Mouse (Mus musculus) adrenal gland, postnatal 10 days (tissue): ENCODE data around the gene Capza2. TPM values are rescaled to one million over a fixed set of nuclear protein-coding genes. Genes with fewer than 3 reads are reported as not detected.

Source experiments
- DNase-seq: peaks from one replicate; pipeline ENCODE4 v3.0.0; 2021; ENCODE audit warnings: mixed read lengths
- long read RNA-seq, 2 experiments: library from polyadenylated mRNA; stranded (forward); transcript quantifications; one replicate each; pipeline ENCODE4 v2.0.0; 2021
- total RNA-seq, 2 experiments: library from RNA; stranded (reverse); gene quantifications; 2 replicates each; pipeline ENCODE4 v1.2.3; 2021

Gene Capza2
- 100 to 1,000 TPM; 129 to 135 TPM for total RNA-seq
- long read RNA-seq, experiment 1, transcript Capza2-201 (10 exons, 2,537 nt) = major isoform, 366 of 379 reads
- long read RNA-seq, experiment 1, partial matches to known transcripts = 8 of 379 reads
- long read RNA-seq, experiment 1, other reads (novel, unspliced or antisense) = 2 of 379 reads
- long read RNA-seq, experiment 2, transcript Capza2-201 (10 exons, 2,537 nt) = major isoform, 167 of 174 reads
- long read RNA-seq, experiment 2, partial matches to known transcripts = 2 of 174 reads
- long read RNA-seq, experiment 2, other reads (novel, unspliced or antisense) = 4 of 174 reads

DNA sequence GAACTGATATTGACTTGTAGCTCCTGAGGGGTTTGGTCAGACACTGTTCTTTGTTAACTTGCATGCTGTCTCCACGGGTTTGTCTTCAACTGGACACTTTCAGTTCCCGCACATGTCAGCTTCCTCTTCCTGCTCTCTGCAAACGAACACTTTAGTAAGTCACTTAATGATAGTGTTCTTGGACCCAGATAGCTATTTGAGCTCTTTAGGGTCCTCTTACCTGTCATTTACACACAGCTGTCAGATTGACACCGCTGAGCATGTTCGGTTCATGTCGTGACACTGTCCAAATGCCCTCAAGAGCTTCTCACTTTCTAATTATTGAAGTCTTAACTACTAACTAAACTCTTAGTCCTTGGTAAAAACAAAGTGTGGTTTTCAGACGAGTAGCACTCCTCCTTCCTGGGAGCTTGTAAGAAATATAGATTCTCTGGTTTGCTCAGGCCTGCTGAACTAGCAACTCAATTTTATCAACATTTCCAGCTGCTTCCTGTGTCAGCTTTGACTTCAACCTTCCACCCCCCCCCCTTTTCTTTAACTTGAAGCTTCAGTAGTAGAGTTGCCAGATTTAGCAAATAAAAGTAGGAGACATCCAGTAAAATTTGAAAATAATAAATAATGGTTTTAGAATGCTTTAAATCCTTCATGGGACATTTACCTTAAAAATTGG, at the start of gene Capza2:
Capza2 (plus strand) TSS at position 620 of the 670 bp plus-strand sequence.
- no peak for DNase-seq

DNA sequence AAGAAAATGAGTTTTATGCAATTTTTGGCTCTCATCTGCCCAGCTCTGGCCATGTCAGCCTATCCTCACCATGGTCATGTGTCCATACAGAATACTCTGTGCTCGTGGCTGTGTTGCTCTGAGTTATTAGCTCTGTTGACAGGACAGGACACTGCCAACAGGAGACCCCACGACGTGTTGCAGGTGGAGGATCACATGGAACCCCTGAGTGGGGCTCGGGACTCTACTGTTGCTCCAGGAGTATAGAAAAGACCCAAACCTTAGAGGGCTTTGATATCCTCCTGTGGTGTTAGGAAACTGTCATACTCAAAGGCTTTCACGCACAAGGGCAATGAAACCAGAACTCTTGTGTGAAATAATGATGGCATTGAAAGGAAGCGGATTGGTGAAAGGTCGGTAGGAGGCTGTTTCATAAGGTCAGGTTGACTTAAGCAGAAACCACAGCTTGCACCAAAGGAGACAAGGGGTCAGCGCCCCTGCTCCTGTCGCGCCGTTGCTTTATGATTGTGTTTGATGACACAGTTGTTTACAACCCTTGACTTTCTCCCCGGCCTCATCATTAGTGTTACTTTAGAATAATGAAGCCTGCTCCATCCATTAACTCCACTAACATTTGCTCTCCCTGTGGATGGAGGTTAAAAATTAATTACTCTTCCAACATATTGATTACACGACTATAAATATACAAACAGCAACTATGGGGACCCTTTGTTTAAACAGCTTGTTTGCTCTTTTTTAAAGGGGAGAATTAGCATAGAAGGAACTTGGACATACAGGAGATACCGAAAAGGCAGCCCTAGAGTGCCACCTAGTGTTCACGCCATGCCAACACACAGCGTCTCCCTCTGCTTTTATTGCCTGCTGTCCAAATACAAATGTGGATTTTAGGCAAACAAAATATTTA, 46.7 kb upstream of the Capza2 start:
- DNase-seq = peak; percentile 88

DNA sequence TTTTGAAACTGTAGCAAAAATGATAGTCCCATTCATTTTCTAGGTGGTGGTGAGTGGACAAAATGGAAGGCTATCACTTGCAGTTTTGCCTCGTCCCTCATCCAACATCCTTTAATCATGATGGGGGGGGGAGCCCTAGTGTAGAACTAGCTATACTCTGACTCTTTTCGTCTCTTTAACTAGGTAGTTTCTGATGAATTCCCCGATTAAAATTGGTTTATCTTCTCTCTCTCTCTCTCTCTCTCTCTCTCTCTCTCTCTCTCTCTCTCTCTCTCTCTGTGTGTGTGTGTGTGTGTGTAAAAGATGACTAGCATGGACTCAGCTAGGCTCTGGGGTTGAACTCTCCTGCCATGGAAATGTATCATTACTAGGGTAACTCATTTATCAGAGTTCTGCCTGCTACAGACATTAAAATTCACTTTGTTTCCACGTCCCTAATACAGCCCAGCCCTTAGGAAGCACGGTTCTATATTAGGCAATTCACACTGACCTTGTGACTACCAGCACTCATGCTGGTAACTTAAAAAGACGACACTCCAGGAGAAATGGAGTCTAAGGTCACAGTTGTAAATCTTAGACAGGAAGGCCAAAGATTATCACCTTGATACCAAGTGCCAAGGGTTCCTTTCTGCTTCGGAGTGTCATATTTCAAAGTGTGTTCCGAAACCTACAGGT, 45.9 kb upstream of the Capza2 start:
- DNase-seq = no peak

GRCm38 (mm10) chr6:17593971-17594370, 42.1 kb upstream of the Capza2 start:
- DNase-seq = no peak

- DNase-seq = peak; percentile 24
Measured at GRCm38 (mm10) chr6:17595712-17596462, 40.1 kb upstream of the Capza2 start.

DNA sequence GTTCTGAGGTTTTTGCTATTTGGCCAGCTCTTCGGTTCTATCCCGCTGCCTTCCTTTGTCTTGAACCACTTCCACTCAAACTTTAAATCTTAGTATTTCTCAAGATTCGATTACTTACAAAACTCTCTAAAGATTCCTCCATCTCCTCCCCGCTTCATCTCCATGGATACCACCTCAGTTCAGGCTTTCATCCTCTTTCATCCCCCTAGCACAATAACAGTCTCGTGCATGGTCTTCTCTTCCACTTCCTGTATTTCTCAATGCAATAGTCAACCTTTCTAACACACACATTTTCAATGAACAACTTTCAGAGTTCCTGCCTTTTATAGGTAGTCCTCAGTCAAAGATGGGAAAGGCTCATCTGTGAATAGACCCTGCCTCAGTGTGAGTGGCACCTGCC, 36.7 kb upstream of the Capza2 start:
- DNase-seq = no peak

GRCm38 (mm10) chr6:17601526-17601925, 34.5 kb upstream of the Capza2 start:
- no peak for DNase-seq

DNA sequence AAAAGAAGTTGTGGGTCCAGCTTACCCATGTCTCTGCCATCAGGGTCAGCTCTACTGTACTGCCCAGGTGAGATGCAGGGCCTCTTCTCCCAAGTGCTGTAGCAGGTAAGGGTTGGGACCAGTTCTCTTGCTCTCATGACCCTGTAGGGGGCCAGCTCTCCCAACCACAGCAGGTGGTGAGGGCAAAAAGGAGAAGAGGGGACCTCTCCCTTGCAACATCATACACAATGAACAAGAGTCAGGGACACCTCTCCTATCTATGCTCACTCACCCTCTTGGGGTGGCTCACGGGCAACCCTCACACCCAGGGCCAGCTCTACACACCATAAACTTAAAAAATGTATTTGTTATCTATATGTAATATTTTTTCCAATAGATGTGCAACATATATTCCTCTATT, 29.1 kb upstream of the Capza2 start:
- DNase-seq = no peak

DNA sequence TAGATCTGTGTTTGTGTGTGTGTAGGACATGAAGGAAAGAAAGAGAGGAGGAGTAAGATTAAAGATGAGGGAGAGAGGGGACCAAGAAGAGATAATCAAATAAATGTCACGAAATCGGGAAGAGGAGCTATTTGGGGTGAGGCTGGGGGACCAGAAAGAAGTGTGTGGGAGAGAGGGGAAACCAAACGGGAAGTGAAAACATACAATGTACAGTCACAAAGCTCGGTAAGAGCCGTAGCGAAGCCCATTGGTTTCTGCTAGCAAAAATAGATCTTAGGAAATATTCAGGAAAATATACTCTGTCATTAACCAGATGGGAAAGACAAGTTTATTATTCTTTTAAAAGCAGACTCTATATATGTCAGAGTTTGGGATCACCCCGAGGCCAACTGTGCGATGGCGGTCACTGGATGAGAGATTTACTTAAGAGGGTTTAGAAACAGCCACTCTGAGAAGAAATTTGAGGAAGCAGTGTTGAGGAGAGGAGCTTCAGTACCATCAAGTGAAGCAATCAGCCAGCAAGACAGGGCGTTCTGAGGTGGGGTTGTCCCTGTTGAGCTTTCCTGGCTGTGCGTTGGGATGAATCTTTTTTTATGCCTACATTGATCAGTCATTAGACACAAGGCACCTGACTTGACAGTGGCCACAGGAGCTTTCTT, 24.6 kb upstream of the Capza2 start:
- DNase-seq = no peak

DNA sequence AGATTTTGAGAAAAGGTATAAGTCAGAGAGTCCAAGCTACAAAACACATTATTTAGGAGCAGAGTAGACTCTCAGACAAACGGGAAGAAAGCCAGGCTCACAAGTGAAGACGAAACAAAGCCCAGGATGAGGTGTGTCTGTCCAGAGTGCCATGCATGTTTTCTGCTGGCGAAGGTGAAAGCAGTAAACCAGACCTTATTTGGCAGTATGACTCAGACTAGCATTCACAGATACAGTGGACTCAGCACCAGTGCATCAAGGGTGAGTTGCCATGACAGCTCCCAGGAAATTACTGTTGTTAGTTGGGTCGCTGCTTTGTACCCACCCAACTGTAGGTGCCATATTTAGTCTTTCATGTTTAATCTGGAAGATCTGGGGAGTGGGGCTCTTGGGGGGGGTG, 23.4 kb upstream of the Capza2 start:
- DNase-seq = no peak

- no peak for DNase-seq
Measured at GRCm38 (mm10) chr6:17620823-17621222, 15.2 kb upstream of the Capza2 start.

- no peak for DNase-seq
Measured at GRCm38 (mm10) chr6:17621436-17621835, 14.6 kb upstream of the Capza2 start.

GRCm38 (mm10) chr6:17628701-17629455, 7.2 kb upstream of the Capza2 start:
- DNase-seq = no peak

GRCm38 (mm10) chr6:17629756-17630155, 6.3 kb upstream of the Capza2 start:
- no peak for DNase-seq

DNA sequence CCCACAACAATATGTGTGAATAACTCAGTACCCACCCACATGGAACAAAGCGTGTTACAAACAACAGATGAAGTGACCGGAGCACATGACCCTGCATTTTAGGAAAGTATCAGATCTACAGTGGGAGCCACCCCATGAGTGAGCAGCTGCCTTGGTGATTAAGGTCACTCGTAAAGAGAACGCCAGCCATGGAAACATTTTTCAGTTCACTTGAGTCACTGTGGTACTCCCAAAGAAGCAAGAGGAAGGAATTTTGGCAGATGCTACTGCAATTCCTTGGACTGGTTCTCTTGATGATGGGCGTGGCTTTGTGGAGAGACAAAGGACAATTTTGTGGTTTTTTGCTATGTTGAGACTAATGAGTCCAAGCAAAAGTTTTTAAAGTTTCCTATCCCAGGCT, 4.4 kb upstream of the Capza2 start:
- DNase-seq = no peak

DNA sequence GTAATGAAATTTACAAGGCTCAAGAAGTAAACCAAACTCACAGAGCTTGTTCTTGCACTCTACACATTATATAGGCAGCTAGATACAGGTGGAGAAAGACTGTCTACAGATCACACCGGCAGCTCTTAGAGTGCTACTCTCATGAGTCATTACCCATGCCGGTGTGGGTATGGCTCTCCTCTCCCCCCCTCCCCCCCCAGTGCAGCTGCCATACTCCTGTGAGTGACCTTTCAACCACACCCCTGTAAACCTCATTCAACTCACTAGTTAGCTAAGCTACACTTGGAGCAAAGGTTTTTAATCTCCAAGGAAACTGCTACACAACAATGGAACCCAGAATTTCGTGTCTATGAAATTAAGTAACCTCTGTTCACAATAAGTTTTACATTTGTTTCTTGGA, 2.2 kb upstream of the Capza2 start:
- no peak for DNase-seq

DNA sequence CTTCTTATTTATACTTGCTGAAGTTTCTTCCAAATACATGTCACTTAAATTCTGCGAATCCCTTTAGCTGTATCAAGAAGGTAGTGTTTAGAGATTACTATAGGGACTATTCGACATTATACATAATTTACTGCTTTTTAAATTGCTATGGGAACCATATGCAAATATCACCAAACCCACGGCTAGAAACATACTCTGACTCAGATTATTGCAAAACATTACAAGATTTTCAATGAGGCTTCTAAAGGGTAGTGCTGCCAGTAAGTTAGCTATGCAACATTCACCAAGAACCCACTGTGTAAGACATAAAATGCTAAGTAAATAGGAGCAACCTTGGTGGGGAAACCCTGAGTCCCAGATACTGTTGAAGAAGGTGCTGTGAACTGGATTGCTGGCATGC, 1.0 kb upstream of the Capza2 start:
- no peak for DNase-seq

- DNase-seq = peak; percentile 97
Measured at GRCm38 (mm10) chr6:17636764-17637170, 733 bp downstream of the Capza2 start.

DNA sequence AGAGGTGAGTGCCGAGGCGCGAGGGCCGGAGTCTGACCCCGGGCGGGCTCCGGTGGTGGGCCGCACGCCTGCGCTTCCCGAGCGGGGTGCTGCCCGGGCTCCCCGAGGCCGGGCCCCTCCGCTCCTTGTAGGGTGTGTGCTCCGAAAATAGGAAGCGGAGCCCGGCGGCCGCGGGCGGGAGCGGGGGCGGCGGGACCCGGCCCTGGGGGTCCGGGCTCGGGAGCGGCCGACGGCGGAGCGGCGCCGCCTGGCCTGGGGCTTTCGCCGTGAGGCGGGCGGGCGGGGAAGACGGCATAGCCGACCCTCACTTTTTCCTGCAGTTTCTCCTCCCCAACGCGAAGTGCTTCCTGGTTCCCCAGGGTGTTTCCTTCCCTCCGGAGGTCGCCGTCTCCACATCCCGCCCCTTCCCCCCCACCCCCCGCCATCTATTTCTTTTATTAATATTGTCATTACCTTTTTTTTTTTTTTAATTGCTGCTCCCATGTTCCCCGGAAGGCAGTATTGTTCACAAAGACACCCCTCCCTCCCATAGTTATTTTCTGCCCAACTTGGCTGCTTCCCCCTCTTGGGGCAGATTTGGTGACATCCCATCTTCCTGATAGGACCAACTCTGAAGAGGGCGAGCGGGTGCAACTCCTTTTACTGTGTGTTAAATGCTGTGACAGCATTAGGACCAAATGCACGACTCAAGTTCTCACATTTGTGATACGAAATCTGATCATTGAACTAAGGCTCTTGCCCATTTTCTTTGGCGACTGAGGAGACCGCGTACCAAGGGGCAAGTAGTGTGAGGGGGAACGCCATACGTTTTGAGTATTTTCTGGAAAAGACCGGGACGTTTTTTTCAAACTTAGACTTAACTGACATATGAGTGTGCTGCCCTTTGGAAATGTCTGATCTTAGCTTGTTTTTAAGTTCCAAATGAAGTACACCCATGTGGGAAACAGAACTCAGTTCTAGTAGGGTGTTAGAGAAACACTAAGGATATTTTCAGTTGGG, 1.5 kb downstream of the Capza2 start:
- peak; percentile 68 for DNase-seq
